Mouse (Mus musculus) limb, embryonic 13.5 days (tissue): ENCODE results near the gene Ank2. TPM values are rescaled to one million over a fixed set of nuclear protein-coding genes. Genes with fewer than 3 reads are reported as not detected.

ENCODE experiments used
- ATAC-seq: fragments of 200-750 bp; cut with Nextera tagmentation; 2 replicates; pipeline ENCODE4 v1.8.0; 2017; ENCODE audit warnings: low read depth, moderate number of reproducible peaks, moderate TSS enrichment; ENCODE audit not compliant: low FRiP score
- H3K27ac ChIP-seq: fragments of 300-500 bp; sonication (generic); 2 replicates; pipeline ENCODE4 v1.5.1; 2015; ENCODE audit warnings: inconsistent platforms, mild to moderate bottlenecking, moderate library complexity
- H3K27me3 ChIP-seq: fragments of 300-500 bp; sonication (generic); 2 replicates; pipeline ENCODE4 v1.6.1; 2015; ENCODE audit warnings: mild to moderate bottlenecking, inconsistent platforms
- H3K36me3 ChIP-seq: fragments of 300-500 bp; sonication (generic); 2 replicates; pipeline ENCODE4 v1.6.1; 2015; ENCODE audit warnings: inconsistent platforms, mild to moderate bottlenecking, moderate library complexity
- H3K4me1 ChIP-seq: fragments of 300-500 bp; sonication (generic); 2 replicates; pipeline ENCODE4 v1.6.1; 2015; ENCODE audit warnings: inconsistent platforms
- H3K4me2 ChIP-seq: fragments of 300-500 bp; sonication (generic); replicated peaks from 2 replicates; pipeline ENCODE4 v1.6.1; 2015; ENCODE audit warnings: inconsistent platforms, mild to moderate bottlenecking, moderate library complexity
- H3K4me3 ChIP-seq: fragments of 300-500 bp; sonication (generic); 2 replicates; pipeline ENCODE4 v1.5.1; 2015; ENCODE audit warnings: moderate library complexity, mild to moderate bottlenecking, inconsistent platforms
- H3K9ac ChIP-seq: fragments of 300-500 bp; sonication (generic); 2 replicates; pipeline ENCODE4 v1.6.1; 2015; ENCODE audit warnings: mild to moderate bottlenecking, inconsistent platforms
- H3K9me3 ChIP-seq: fragments of 300-500 bp; sonication (generic); 2 replicates; pipeline ENCODE4 v1.6.1; 2016; ENCODE audit warnings: inconsistent platforms
- WGBS: fragments of 180-500 bp; shearing (Covaris S2); methylation state at CpG from one replicate; pipeline ENCODE4 v1.1.7; 2015; 5-methylcytosine and 5-hydroxymethylcytosine counted together
- polyA plus RNA-seq: library from polyadenylated mRNA; unstranded; fragments of >200 nt; fragmentation: Nextera tagmentation; extraction: Ambion mirVana; gene quantifications from 2 replicates; pipeline ENCODE4 v1.2.1, GENCODE M21; 2015

Ank2 gene
- polyA plus RNA-seq, 1 experiment from 2014 or later: 32.4 TPM

DNA sequence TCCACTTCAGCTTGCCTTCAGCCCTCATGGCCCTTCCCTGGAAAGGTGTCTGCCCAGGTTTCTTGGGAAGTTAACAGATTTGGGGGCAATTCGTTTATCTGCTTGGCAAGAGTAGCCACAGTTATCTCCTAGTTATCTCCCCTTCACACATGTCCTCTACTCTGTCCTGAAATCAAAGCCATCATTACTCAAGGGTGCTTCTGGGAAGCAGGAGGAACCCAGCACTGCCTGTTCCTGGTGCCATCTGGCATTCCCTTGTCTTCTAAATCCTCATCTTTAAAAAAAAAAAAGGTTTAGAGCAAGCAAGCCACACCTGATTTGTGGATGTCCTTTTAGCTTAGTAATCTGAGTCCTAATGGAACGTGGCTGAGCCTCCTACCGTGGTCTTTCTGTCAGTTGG lies 335.4 kb downstream of the Ank2 start:
- H3K27me3 ChIP-seq: peaks cover 42% of the 10 kb centered on the region
- no peak for ATAC-seq

DNA sequence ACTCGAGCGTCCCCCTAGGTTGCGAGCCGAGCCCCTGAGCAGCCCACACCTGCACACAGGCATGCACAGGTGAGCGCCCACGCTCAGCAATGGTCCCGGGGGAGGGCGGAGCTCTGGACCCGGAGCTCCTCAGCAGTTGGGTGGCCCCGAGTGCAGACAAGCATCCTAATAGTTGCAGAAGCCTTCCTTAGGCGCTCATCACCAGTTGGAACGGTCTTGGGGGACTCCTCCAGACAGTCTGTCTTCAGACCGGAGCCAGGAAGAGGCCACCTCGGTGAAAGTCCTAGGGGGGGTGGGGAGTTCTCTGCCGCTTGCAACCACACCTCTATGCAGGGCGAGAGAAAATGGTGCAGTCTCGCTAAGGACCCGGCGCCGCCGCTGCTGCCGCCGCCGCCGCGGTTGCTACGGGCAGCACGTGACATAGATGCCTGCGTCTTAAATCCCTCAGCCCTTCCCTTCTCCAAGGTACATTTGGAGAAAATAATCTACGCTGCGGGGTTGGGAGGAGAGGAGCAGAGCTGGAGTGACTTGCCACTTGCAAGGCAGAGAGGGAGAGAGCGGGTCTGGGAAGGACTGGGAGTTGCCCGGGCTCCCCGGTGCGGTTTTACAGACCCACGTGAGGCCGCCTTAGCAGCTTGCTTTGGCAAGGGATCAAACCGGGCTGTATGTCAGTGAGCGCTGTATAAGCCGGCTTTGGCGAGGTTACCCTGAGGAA lies 337.0 kb downstream of the Ank2 start:
- peak; percentile 91 for ATAC-seq
- Histone ChIP-seq H3K9ac (peak overlapping the region; percentile 66), H3K4me3 (peak overlapping the region; percentile 64), H3K4me1 (peaks cover 13% of the 10 kb centered on the region; the same call in 1 of the 2 replicates), H3K27me3 (peaks cover 42% of the 10 kb centered on the region), H3K4me2 (peak overlapping the region; percentile 100), H3K9me3 (no peaks in the 10 kb centered on the region), H3K36me3 (no peaks in the 10 kb centered on the region), H3K27ac (no peak overlapping the region)
- under 1% methylated on average over 41 of the region's 41 CpGs for WGBS

More for the DNA sequence above, 335.4 kb downstream of the Ank2 start:
- Histone ChIP-seq H3K9me3 (no peaks in the 10 kb centered on the region), H3K4me3 (no peak overlapping the region), H3K9ac (no peak overlapping the region), H3K36me3 (no peaks in the 10 kb centered on the region), H3K4me1 (peaks cover 13% of the 10 kb centered on the region; the same call in 1 of the 2 replicates), H3K27ac (no peak overlapping the region), H3K4me2 (no peak overlapping the region)
- 32% methylated on average over 3 of the region's 3 CpGs for WGBS

DNA sequence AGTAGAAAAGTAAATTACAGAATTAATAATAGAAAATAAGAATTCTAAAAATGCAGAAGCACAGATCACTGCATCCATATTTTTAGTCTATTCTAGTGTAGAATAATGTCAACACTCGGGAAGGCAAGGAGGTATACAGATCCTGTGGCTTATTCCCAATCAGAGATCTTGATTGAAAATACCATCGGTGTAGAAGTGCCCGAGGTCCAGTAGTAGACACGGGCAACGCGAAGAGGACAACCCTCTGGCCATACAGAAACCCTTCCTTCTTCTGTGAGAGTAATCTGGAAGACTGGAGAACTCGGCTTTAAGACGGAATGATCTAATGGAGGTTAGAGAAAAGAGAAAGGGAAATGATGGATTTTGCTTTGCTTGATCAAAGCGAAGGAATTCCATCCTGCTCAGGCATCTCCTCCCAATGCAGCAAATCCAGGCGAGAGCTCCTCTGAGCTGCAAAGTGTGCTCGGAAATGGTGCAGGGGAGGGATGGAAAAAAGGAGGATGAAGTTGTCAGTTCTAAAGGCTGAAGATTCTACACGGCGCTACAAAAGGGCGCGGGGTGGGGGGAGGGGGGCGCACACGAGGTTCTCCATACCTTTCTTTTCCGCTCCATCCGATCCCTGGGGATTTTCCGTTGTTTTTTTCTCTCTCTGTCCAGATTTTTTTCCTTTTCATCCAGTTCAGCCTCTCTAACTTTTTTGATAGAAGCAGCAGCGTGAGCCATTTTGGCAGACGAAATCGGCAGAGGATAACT lies 337.9 kb downstream of the Ank2 start:
- no peaks in the 10 kb centered on the region for H3K9me3 ChIP-seq

DNA sequence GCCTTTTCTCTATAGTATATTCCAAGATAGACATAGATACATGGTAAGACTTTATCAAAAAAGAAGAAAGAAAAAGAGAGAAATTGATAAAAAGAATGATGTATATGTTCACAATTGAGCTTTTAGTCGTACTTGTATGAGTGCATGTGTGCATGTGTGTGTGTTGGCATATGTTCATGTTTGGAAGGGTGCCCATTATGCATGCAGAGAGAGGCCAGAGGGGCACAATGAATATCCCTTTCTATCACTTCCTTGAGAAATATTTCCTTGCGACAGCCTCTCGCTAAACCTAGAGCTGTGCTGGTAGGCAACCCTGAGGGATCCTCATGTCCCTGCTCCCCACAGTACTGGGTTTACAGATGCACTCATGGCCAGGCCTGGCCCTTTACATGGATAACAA lies 341.4 kb downstream of the Ank2 start:
- H3K9ac ChIP-seq: no peak overlapping the region
- H3K27me3 ChIP-seq: peaks cover 16% of the 10 kb centered on the region
- ATAC-seq: no peak
- no peaks in the 10 kb centered on the region for H3K36me3 ChIP-seq
- no peak overlapping the region for H3K4me2 ChIP-seq
- H3K9me3 ChIP-seq: no peaks in the 10 kb centered on the region
- no peak overlapping the region for H3K27ac ChIP-seq
- peaks cover 13% of the 10 kb centered on the region; the same call in 1 of the 2 replicates for H3K4me1 ChIP-seq
- H3K4me3 ChIP-seq: no peak overlapping the region
- WGBS: 84% methylated on average over 3 of the region's 3 CpGs

More for the DNA sequence above, 337.9 kb downstream of the Ank2 start:
- Histone ChIP-seq H3K4me3 (peak overlapping the region; percentile 64), H3K36me3 (no peaks in the 10 kb centered on the region), H3K27ac (no peak overlapping the region), H3K4me1 (peaks cover 13% of the 10 kb centered on the region; the same call in 1 of the 2 replicates), H3K27me3 (peaks cover 42% of the 10 kb centered on the region), H3K4me2 (peak overlapping the region; percentile 100), H3K9ac (peak overlapping the region; percentile 66)
- 5% methylated on average over 23 of the region's 23 CpGs for WGBS
- ATAC-seq: no peak

DNA sequence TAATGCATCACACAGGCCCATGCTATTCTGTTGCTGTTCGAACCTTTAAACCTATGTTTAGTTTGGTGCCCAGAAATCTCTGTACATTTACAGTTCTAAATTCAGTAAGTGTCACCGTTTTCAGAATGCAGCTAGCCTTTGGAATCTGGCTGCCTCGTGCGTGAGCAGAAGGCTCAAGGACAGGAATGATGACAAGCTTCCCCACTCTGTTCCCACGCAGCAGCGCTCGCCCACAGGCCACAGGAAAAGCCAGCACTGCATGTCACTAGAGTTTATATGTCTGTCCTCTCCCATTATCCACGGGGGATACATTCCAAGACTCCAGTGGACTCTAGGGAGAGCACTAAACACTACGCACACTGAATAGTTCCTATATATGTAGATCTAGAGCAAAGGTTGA lies 343.1 kb downstream of the Ank2 start:
- H3K4me1 ChIP-seq: peaks cover 1% of the 10 kb centered on the region; the same call in 1 of the 2 replicates
- H3K4me3 ChIP-seq: no peak overlapping the region
- no peaks in the 10 kb centered on the region for H3K36me3 ChIP-seq
- ATAC-seq: no peak
- no peak overlapping the region for H3K9ac ChIP-seq
- no peak overlapping the region for H3K4me2 ChIP-seq
- no peak overlapping the region for H3K27ac ChIP-seq
- peaks cover 5% of the 10 kb centered on the region; the same call in 1 of the 2 replicates for H3K27me3 ChIP-seq
- 83% methylated on average over 9 of the region's 9 CpGs for WGBS
- H3K9me3 ChIP-seq: no peaks in the 10 kb centered on the region

DNA sequence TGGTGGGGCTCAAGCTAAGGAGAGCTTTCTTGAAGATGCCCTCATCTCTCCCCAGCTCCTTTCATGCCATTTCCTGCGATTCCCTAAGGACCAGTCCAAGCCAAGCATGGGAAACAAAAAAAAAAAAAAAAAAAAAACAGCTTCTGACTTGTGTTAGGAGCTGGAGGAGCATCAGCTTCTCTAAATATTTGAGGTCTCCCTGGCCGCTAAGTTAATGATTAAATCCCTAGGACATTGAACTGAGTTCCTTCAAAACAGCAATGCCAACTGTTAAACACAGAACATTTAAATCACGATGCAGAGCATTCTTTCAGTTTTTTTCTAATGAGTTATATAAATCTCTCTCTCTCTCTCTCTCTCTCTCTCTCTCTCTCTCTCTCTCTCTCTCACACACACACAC lies 345.3 kb downstream of the Ank2 start:
- Histone ChIP-seq H3K9ac (no peak overlapping the region), H3K27ac (no peak overlapping the region), H3K27me3 (no peaks in the 10 kb centered on the region), H3K36me3 (no peaks in the 10 kb centered on the region), H3K4me2 (no peak overlapping the region), H3K9me3 (no peaks in the 10 kb centered on the region), H3K4me3 (no peak overlapping the region), H3K4me1 (no peaks in the 10 kb centered on the region)
- WGBS: 86% methylated on average over 3 of the region's 3 CpGs
- ATAC-seq: no peak

DNA sequence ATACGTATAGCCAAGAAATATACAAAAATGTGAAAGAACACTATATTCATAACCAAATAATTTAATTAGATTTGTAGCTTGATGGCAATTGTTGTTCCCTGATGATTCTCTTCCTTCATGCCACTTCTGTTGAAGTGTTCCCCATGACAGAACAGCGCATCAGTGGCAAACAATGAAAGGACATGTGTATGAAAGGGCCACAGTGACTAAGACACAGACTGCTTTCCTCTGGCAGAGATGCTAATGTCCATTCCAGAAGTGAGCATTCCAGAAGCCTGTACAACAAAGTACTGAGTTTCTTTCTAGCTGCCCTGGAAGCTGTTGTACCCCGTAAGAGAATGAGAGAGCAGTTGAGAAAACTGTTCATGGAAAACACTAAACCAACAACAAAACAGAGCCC lies 345.7 kb downstream of the Ank2 start:
- no peak for ATAC-seq
- H3K9ac ChIP-seq: no peak overlapping the region
- H3K9me3 ChIP-seq: no peaks in the 10 kb centered on the region
- H3K4me2 ChIP-seq: no peak overlapping the region
- H3K4me3 ChIP-seq: no peak overlapping the region
- H3K36me3 ChIP-seq: no peaks in the 10 kb centered on the region
- no peaks in the 10 kb centered on the region for H3K27me3 ChIP-seq
- WGBS: 95% methylated on average over 3 of the region's 3 CpGs
- H3K27ac ChIP-seq: no peak overlapping the region
- no peaks in the 10 kb centered on the region for H3K4me1 ChIP-seq

DNA sequence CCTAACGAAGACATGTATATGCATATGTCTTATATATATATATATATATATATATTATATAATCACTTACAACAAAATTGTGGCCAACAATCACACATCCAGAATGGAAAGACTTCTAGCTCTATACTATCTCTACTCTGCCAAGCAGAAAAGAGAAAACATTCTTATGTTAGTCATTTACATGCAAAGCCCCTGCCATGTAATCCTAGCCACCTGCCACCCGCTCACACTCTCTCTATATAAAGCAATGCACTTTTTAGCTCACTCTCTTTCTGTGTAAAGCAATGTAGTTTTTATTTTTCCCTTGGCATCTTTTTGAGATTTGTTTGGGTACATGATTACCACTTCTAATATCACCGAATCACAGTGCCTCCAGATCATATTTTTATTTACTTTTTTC lies 350.5 kb downstream of the Ank2 start:
- H3K4me3 ChIP-seq: no peak overlapping the region

DNA sequence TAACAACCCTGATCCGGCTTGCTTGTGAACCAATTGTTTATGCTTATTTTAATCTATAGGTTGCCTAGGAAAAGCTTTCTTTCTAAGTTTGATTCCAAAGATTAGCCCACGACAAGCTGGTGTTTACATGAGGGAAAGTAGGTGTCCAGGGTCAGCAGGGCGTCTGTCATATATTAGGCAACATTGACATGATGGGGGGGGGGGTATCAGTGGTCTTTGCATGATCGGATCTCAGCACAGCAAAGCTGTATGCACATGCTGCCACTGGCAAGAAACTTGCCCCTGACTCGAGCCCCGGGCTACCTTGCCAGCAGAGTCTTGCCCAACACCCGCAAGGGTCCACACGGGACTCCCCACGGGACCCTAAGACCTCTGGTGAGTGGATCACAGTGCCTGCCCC lies 358.6 kb downstream of the Ank2 start:
- Histone ChIP-seq H3K4me2 (no peak overlapping the region), H3K9me3 (no peaks in the 10 kb centered on the region), H3K4me1 (peaks cover 4% of the 10 kb centered on the region; the same call in 1 of the 2 replicates), H3K27ac (no peak overlapping the region), H3K4me3 (no peak overlapping the region), H3K36me3 (no peaks in the 10 kb centered on the region), H3K9ac (no peak overlapping the region), H3K27me3 (no peaks in the 10 kb centered on the region)
- WGBS: 92% methylated on average over 9 of the region's 9 CpGs
- ATAC-seq: no peak

More for the DNA sequence above, 350.5 kb downstream of the Ank2 start:
- Histone ChIP-seq H3K4me2 (no peak overlapping the region), H3K9ac (no peak overlapping the region), H3K27me3 (no peaks in the 10 kb centered on the region), H3K27ac (no peak overlapping the region), H3K4me1 (no peaks in the 10 kb centered on the region), H3K36me3 (no peaks in the 10 kb centered on the region), H3K9me3 (no peaks in the 10 kb centered on the region)
- 84% methylated on average over 3 of the region's 3 CpGs for WGBS
- no peak for ATAC-seq

DNA sequence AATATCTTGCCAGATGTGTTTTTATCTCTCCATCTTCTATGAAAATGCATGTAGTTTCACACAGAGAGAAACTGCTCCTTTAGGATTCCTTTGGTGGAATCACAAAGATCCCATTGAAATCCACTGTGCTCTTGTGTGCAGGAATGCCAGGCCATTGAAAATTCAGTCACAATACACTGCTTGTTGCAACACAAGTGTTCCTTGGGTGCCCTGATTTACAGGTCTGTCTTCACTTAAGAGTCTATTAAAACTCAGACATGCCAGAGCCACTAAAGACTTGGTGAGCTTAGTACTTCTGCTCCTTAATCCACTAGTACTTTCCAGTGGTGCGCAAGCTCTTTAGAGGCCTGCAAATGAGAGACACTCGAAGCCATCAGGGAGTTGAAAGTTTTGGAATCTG lies 359.5 kb downstream of the Ank2 start:
- peaks cover 4% of the 10 kb centered on the region; the same call in 1 of the 2 replicates for H3K4me1 ChIP-seq
- no peak overlapping the region for H3K27ac ChIP-seq
- WGBS: 30% methylated on average over 2 of the region's 2 CpGs
- no peaks in the 10 kb centered on the region for H3K36me3 ChIP-seq
- no peak overlapping the region for H3K4me3 ChIP-seq
- no peak overlapping the region for H3K9ac ChIP-seq
- ATAC-seq: no peak
- H3K27me3 ChIP-seq: no peaks in the 10 kb centered on the region
- H3K4me2 ChIP-seq: no peak overlapping the region
- no peaks in the 10 kb centered on the region for H3K9me3 ChIP-seq

DNA sequence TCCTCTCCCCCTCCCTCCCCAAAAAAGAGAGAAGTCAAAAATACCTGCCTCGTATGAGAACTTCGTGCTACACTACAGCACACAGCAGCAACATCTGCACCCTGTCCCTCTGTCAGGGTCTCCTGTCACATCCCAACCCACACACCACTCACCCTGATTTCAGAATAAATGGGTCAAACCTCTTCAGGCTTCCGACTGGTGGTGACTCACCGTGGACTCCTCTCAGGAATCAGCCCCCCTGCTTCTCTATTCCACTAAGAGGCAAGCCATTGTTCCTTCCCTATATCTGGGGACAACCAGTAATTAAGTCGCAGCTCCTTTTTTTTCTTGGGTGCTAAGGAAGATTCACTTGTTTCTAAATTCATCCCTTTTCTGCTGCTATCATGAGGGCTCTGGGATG lies 361.6 kb downstream of the Ank2 start:
- peaks cover 7% of the 10 kb centered on the region; the same call in 1 of the 2 replicates for H3K4me1 ChIP-seq
- H3K27ac ChIP-seq: no peak overlapping the region
- H3K4me2 ChIP-seq: no peak overlapping the region
- H3K9me3 ChIP-seq: no peaks in the 10 kb centered on the region
- 81% methylated on average over 5 of the region's 5 CpGs for WGBS
- no peak for ATAC-seq
- H3K9ac ChIP-seq: no peak overlapping the region
- H3K4me3 ChIP-seq: no peak overlapping the region
- H3K27me3 ChIP-seq: no peaks in the 10 kb centered on the region
- no peaks in the 10 kb centered on the region for H3K36me3 ChIP-seq

DNA sequence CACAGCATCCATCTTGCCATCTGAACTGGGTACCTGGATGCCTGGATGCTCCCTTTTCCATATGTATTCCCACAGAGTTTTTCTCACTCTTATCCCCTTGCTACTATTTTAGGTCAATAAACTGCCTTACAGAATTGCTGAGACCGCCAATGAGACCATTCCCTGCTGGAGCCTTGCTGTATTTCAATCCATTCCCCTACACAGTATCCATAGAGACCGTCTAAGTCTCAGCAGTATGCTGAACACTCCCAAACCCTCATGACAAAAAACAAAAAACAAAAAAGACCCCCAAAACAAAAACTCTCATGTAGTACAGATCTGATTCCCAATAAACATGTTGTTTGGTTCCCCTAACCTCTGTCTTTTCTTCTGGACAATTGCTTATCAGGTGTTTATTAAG lies 365.1 kb downstream of the Ank2 start:
- Histone ChIP-seq H3K4me1 (peaks cover 21% of the 10 kb centered on the region), H3K27me3 (no peaks in the 10 kb centered on the region), H3K9ac (no peak overlapping the region), H3K4me2 (no peak overlapping the region), H3K36me3 (no peaks in the 10 kb centered on the region), H3K27ac (no peak overlapping the region), H3K4me3 (no peak overlapping the region), H3K9me3 (no peaks in the 10 kb centered on the region)
- 64% methylated on average over 2 of the region's 2 CpGs for WGBS
- no peak for ATAC-seq
